Mouse (Mus musculus): ENCODE data around the gene Efna5.

DNA sequence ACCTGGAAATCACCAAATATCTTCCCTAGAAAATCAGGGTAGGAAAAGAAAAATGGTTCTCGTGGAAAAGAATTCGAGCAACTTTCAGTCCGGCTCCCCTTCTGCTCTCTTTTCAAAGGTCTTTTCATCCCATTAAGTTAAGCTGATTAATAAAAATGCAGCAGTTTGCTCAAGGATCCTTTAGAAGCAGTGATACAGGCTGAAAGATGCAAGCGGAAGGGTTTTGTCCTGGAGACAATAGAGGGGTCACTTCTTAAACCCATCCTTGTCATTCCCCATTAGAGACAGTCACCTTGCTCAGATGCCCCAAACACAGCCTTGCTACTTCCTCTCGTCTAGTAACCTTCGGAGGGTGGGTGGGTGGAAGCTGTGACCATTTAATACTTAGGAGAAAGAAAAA is 27.4 kb downstream of the Efna5 start:
- no peak for TF ChIP-seq POLR2A (IDR thresholded peaks at IDR 0.05; ENCODE audit: insufficient read length, low read depth)
- no peak for TF ChIP-seq MYOG (IDR thresholded peaks at IDR 0.05; ENCODE audit: control insufficient read depth in 1 of 3, insufficient read depth in 1 of 3, insufficient read length in 2 of 3, low read depth in 2 of 3)
- no peak for TF ChIP-seq USF1 (IDR thresholded peaks at IDR 0.05; ENCODE audit: low read depth)
- TF ChIP-seq TCF12 (IDR thresholded peaks at IDR 0.05; ENCODE audit: insufficient read depth, poor library complexity, severe bottlenecking) = no peak
- no peak for TF ChIP-seq CEBPB (IDR thresholded peaks at IDR 0.05; ENCODE audit: insufficient read depth, poor library complexity, severe bottlenecking)
- no peak for TF ChIP-seq REST (IDR thresholded peaks at IDR 0.05; ENCODE audit: insufficient read depth, insufficient read length)
- TF ChIP-seq MAX (IDR thresholded peaks at IDR 0.05; ENCODE audit: low read depth) = no peak
- no peak for TF ChIP-seq E2F4 (IDR thresholded peaks at IDR 0.05; ENCODE audit: insufficient read depth)
